Mouse (Mus musculus): Measurements from ENCODE around the gene Wrb. TPM values are rescaled to one million over a fixed set of nuclear protein-coding genes. Genes with fewer than 3 reads are reported as not detected.
"Not testable (repeated sequence)": the region's sequence is repeated elsewhere in the genome, so short reads cannot be mapped to it uniquely, and the experiment has no call there.

Wrb gene
- 17.7 and 23.2 TPM in 2 replicates for total RNA-seq (2021)
- long read RNA-seq, experiment 1, transcript Wrb-201 (5 exons, 2,495 nt), result major isoform, 53 of 56 reads
- long read RNA-seq, experiment 1, partial matches to known transcripts, result 0 of 56 reads
- long read RNA-seq, experiment 1, other reads (novel, unspliced or antisense), result 2 of 56 reads
- long read RNA-seq, experiment 2, transcript Wrb-201 (5 exons, 2,495 nt), result major isoform, 33 of 35 reads
- long read RNA-seq, experiment 2, partial matches to known transcripts, result 2 of 35 reads
- long read RNA-seq, experiment 2, other reads (novel, unspliced or antisense), result 0 of 35 reads

- peak; percentile 100 for DNase-seq
Measured at GRCm38 (mm10) chr16:96145110-96145800, at the start of gene Wrb. TSS of gene Wrb (plus strand) at chr16:96145407.

- DNase-seq, result no peak
Measured at GRCm38 (mm10) chr16:96095966-96096365, 49.2 kb upstream of the Wrb start.

GRCm38 (mm10) chr16:96097811-96098210 is 47.4 kb upstream of the Wrb start:
- not testable (repeated sequence) for DNase-seq

GRCm38 (mm10) chr16:96103036-96103435 is 42.2 kb upstream of the Wrb start:
- peak; percentile 61 for DNase-seq

DNA sequence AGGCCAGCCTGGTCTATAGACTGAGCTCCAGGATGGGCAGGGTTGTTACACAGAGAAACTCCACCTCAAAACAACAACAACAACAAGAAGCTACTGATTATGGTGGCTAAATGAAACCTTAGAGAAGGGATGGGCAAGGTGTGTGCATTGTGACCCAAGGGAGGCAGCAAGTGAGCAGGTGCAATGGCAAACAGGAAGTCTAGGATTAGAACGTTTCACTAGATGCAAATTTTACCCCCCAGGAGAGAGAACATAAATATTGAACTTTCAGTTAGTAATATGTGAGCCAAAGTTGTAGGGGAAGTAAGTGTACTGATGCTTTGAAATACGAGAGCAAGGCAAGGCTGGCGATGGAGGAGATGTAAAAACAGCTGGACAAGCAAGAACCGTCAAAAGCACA is 35.5 kb upstream of the Wrb start:
- DNase-seq, result no peak

- no peak for DNase-seq
Measured at GRCm38 (mm10) chr16:96110655-96111345, 34.4 kb upstream of the Wrb start.

GRCm38 (mm10) chr16:96112769-96113168 is 32.4 kb upstream of the Wrb start:
- no peak for DNase-seq

- DNase-seq, result no peak
Measured at GRCm38 (mm10) chr16:96114729-96115128, 30.5 kb upstream of the Wrb start.

GRCm38 (mm10) chr16:96120022-96120623 is 25.1 kb upstream of the Wrb start:
- no peak for DNase-seq

GRCm38 (mm10) chr16:96126684-96127171 is 18.5 kb upstream of the Wrb start:
- peak; percentile 32 for DNase-seq

DNA sequence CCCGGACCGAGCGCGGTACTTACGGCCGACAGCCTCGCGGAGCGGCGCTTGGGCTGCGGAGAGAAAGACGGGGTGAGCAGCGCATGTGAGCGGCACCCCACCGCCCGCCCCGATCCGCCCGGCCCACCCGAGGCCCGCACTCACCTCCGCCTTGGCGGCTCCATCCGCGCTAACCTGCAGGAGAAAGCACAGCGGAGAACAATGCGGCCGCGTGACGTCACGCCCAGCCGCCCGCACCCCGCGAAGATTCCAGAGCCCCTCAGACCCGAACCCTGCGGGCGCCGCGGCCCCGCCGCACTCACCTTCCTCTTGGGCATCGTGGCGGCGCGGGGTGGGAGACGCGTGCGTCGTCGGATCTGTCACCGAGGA is 17.9 kb upstream of the Wrb start:
- DNase-seq, result no peak

DNA sequence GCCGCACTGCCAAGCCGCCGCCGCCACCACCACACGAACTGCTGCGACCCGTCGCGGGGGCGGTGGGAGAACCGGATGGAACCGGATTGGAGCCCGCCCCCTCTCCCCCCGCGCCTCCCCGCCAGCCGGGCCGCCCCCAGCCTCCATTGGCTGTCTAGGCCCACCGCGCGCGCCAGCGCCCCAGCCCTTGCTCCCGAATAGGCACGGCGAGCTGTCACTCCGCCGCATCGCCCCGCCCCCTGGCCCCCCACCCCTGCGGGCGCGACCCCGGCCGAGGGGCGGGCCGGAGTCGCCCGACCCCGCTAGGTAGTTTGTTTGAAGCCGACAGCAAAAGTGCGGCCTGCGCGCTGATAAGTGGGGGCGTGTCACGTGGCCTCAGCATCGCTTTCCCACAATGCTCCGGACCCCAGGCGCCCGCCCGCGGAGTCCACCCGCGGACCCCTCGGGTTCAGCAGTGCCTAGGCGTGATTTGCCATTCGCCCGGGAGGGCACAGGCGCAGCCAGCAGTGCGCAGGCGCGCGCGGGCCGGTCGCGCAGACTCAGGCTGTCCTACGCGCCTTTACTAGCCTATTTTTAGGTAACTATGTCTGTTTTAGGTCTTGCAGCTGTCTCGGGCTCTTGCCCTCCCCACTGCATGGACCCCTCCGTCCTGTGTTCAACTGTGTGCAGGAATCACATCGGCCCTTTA is 17.4 kb upstream of the Wrb start, which contains the start of gene Hmgn1:
Hmgn1 (minus strand) TSS at position 73 of the 688 bp plus-strand sequence.
- peak; percentile 99 for DNase-seq

DNA sequence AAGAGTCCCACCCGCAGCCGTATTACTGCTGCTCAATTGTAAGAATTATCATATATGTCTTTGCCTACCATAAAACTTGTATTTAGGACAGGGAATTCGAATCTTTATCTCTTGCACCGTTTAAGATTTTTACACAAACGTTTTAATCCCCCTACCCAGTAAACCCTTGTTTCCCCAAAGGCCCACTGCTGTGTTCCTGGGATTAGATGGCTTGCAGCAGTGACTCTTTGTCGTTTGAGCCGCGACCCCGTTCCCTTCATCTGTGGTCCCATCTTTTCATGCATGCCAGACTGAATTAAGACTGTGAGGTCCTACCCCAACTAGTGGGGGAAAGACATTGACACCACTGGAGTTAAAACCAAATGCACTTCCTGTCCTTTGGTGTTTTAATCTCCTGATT is 16.7 kb upstream of the Wrb start:
- no peak for DNase-seq

- not testable (repeated sequence) for DNase-seq
Measured at GRCm38 (mm10) chr16:96144748-96145109, 478 bp upstream of the Wrb start.

GRCm38 (mm10) chr16:96145814-96146213 is 607 bp downstream of the Wrb start:
- no peak for DNase-seq

DNA sequence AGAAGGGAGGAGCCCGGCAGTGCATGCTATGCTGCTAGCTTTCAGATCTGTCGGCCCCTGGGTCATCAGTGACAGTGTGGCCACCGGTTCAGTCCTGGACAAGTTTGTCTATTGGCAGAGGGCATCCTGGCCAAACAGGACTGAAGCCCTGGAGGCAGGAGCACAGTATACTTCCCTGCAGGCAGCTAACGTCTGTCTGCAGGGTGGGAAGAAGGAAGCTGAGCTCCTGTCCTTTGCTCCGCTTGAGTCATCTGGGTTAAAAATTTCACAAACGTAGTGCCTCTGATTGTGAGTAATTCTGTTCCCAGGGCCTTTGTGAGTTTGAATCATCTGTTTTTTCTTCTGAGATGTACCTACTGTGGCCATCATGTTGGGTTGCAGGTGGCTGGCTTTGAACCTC is 3.6 kb downstream of the Wrb start:
- no peak for DNase-seq

DNA sequence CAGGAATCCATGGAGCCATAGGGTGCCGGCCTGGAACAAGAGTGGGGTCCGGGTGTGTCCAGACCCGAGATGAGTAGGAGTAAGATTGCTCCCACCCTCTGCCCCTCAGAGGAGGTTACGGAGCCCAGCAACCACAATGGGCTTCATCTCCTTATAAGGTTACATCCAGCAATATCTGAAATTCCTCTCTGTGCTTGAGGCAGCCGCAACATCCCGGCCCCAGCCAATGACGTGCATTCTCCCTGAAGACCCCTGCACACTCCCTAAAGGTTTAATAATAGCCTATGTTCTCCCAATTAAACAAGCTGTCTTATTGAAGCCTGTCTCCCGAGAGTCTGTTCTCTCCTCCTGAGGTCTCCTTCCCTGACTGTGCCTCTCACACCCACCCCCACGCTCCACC is 4.1 kb downstream of the Wrb start:
- no peak for DNase-seq

DNA sequence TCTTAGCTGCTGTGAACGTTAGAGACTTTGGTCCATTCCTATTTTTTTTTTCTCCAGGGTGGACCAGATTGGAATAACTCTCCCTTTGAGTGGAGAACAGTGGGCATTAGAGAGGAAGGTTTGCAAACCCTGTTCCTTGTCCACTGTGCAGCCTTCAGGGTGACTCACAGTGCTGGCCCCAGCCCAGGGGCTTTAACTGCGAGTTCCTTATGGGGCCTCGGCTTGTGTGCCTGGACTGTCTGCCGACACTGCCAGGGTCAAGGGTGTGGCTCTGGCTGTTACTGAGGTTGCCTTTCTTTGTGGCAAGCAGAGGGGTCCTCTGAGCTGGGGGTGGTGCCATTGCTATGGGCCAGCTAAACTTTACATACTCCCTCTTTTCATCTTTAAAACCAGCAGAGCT is 5.8 kb downstream of the Wrb start:
- DNase-seq, result peak; percentile 88

DNA sequence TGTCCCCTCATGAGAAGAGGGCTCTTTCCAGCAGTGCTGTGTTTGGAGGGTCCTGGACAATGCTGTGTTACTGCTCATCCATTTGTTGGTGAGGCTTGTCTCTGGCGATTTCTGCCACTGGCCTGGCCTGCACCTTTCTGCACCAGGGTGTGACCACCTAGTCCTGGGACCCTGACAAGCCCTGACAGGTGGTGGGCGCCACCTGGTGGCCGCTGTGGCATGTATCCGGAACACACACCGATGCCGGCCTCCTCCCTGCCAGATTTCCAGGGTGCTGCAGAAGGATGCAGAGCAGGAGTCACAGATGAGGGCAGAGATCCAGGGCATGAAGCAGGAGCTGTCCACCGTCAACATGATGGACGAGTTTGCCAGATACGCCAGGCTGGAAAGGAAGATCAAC is 6.3 kb downstream of the Wrb start:
- DNase-seq, result peak; percentile 89

GRCm38 (mm10) chr16:96154476-96154875 is 9.3 kb downstream of the Wrb start:
- DNase-seq, result no peak

DNA sequence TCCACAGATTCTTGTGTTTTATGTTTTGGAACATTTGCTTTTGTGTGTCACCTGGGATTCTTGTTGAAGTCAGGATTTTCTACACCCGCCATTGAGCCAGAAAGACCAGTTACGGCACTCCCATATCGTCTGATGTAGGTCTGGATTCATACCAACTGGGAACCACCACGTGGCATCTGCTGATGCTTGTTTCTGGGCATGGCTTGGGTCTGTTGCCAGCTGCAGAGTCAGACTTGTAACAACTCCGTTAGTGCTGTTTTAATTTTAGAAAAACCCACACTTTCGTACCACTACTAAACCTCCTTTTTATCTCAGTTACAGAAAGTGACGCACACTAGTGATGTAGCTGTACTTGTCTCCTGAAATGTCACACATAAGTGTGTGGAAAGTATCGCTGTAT is 10.8 kb downstream of the Wrb start:
- DNase-seq, result no peak

DNA sequence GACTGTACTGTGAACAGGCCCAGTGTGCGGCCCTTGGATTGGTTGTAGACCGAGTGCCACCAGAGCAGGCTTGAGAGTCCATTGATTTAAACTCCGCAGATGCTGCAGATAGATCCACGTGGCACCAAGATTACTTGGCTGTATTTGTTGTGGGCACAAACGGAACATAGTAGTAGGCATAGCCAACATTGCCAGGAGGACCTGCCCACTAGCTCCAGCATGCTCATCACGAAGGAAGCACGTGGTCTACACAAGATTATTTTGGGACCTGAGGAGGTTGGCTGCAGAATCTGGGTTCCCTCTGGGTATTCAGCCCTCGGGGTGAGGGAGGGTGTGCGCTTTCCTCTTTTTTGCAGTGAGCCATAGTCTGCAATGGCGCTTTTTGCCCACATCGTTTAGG is 12.0 kb downstream of the Wrb start:
- DNase-seq, result no peak

All from adrenal gland, postnatal 14 days (tissue).